Mouse (Mus musculus) kidney, adult 11 months (tissue): ENCODE results near the gene Ranbp6.

Experiments
- DNase-seq: peaks from one replicate; pipeline ENCODE4 v3.0.0; 2022

Ranbp6 gene

DNA sequence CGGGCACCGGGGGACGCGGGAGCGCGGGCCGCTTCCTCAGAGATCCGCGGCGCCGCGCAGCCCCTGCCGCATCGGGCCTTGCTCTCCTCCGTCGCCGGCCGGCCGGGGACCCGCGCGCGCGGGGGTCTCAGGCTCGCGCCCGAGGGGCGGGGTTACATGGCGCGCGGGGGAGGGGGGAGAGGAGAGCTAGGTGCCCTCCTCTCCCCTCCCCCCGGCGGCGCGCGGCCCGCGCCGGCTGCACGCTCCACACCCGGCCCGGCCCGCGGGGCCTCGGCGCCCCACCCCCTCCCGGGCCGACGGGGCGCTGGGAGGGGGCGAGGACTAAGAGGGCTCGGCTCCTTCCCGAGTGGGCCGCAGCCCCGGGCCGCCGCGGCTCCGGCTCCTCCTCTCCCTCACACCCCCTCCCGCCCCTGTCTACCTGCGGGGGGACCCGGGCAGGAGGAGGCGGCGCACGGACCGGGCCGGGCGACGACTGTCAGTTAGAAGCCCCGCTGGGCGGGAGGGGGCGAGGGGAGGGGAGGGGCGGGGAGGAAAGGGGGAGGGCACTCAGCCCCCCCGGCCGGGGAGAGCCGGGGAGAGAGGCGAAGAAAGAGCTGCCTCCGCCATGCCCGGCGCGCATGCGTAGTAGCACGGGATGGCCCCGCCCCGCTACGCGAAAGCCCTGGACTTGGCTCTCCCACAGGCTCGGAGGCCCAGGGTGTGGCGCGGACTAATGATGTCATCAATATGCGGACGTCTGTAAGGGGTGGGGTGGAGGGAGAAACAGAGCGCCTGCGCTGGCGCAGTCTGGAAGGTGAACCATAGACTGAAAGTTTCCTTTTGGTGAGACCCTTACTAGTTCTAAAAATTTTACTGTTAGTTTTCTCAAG, 6.6 kb downstream of the Ranbp6 start, which contains the start of gene 9930021J03Rik:
9930021J03Rik (minus strand) TSS at position 73 of the 869 bp plus-strand sequence.
- peak; percentile 97 for DNase-seq

DNA sequence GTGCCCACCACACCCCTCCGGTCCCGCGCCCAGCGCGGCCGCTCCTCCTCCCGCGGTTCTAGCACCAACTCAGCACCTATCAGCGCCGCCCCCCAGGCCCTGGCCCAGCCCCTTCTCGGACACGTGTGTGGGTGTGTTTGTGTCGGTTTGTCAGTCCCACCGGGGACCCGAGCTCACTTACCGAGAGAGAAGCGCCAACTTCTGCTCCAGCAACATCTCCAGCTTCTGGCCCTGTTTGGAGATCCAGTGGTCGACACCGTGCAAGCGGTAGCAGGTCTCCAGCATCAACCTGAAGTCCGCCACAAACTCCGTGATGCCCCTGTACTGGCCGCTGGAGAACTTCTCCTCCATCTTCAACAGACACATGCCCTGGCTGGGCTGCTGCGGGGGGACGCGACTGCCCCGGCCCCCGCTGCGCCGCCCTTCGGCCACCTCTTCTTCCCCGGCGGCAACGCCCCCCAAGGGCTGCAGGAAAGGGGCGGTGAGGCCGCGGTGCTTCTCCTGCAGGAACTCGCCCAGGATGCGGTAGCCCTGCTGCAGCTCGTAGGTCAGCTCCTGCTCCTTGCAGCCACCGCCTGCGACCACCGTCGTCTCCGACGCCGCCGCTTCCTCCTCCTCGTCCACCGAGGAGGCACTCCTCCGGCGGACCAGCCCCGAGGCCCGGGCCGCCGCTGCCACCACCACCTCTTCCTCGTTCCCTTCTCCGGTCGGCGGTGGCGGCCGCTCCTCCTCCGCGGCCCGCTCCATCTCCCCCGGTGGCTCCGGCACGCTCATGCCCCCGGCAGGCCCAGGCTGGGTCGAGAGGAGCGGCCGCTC, 7.5 kb downstream of the Ranbp6 start:
- DNase-seq: peak; percentile 71

DNA sequence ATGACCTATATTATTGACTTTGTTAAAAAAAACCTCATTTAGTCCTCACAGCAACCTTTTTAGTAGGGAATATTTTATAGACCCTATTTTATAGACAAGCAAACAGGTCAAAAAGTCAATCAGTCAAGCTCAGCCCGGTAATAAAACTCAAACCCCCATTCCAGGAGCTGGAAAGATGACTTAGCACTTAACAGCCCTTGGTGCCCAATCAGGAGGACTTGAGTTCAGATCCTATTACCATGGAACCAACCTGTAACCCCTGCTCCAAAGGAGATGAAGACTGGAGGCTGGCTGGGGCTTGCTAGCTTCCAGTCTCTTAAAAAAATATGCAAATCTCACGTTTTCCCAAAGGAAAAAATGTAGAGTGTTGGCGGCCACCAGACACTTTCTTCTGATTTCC, 8.8 kb downstream of the Ranbp6 start:
- no peak for DNase-seq

DNA sequence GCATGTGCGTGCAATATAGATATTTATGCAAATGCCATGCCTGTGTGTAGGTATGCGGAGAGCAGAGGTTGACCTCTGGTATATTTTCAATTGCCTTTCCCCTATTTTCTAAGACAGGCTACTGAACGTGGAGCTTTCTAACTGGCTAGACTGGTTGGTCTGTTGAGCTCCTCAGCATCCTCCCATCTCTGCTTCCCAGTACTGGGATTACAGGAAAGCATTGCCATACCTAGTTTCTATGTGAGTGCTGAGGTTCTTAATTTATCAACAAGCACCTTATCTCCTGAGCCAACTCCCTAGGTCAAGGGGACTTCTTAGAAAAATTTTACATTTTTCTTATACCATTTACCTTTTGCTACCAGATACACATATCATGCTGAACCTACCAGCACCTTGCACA, 15.4 kb downstream of the Ranbp6 start:
- DNase-seq: no peak

DNA sequence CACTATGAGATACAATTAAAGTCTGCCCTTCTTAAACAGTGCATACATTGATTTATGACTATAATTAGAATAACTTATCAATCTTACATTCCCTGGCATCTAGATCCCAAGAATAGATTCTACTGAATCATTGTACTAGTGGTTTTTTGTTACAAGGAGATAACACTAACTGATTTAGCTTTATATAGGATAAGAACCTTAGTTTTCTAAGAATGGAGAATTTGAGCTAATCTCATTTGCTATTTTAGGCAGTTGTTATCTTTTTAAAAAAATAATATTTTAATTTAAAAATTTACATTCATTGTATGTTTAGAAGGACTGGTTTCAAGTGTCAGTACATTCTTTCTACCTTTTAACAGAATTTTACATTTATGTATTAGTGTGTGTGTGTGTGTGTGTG, 24.8 kb downstream of the Ranbp6 start:
- no peak for DNase-seq

DNA sequence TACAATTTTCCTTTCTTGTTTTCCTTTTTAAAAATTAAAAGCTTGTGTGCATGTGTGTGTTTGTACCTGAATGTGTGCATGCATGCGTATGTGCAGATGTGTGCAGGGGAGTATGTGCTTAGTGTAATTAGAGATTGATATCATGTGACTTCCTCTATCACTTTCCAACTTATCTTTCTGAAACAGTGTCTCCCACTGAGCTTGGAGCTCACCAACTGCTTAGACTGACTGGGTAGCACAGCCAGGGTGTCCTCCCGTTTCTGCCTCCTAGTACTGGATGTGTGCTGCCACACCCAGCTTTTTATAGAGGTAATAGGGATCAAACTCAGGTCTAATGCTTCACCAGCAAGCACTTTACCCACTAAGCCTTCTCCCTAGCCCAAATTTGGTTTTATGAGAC, 29.9 kb downstream of the Ranbp6 start:
- DNase-seq: no peak
